Mouse (Mus musculus): Measurements from ENCODE around the gene Cdc42ep1.
"Not testable (repeated sequence)": the region's sequence is repeated elsewhere in the genome, so short reads cannot be mapped to it uniquely, and the experiment has no call there.

The Cdc42ep1 gene

DNA sequence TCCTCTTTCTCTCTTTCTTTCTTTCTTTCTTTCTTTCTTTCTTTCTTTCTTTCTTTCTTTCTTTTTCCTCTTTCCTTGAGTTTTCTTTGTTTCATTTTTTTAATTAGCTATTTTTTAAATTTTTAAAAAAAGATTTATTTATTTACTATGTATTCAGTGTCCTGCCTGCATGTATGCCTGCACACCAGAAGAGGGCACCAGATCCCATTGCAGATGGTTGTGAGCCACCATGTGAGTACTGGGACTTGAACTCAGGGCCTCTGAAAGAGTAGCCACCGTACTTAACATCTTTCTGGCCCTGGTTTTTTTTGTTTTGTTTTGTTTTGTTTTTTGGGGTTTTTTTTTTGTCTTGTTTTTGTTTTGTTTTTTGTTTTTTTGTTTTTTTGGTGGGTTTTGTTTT lies 12.8 kb upstream of the Cdc42ep1 start:
- DNase-seq (ENCODE audit: low spot score in 2 of 2) = no peak

DNA sequence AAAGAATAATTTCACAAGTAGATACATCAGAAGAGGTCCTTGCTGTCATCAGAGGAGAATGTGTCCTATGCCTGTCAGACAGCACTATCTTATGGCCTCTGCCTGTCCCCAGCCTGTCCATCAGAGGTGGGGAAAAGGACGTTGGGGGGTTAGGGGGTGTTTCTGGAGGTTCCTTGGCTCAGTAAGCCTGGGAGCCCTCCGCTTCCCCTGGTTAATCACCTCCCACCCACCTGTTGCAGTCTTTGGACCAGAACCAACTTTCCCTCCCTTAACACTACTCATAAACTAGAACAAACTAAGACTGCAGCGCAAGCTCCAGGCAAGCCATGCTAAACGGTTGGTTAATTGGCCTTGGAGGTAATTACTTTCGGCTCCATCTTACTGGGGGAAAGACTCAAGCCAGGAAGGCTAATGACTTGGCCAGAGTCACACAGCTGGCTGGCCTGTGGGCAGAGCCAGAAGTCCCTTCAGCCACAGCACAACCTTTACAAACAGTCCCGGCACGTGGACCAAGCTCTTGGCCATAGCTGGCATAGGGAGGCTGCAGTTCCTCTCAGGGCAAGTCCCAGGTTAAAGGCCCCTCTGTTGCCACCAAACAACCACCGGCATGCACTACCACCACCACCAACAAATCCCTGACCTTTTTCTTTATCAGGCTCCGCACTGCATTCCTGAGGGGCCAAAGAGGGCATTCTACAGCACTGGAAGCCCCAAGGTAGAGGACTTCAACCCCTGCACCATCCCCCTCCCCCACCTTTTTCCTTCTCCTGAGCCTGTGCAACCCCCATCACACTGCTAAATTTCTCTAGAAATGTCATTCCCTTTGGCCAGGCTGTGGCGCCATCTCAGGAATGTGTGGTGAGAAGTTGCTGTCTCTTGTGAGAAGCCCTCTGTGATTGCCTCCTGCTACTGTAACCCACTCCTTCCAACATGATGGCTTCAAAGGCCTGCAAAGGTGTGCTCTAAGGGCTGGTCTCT lies 11.4 kb upstream of the Cdc42ep1 start:
- no peak for DNase-seq (ENCODE audit: low spot score in 2 of 2)

DNA sequence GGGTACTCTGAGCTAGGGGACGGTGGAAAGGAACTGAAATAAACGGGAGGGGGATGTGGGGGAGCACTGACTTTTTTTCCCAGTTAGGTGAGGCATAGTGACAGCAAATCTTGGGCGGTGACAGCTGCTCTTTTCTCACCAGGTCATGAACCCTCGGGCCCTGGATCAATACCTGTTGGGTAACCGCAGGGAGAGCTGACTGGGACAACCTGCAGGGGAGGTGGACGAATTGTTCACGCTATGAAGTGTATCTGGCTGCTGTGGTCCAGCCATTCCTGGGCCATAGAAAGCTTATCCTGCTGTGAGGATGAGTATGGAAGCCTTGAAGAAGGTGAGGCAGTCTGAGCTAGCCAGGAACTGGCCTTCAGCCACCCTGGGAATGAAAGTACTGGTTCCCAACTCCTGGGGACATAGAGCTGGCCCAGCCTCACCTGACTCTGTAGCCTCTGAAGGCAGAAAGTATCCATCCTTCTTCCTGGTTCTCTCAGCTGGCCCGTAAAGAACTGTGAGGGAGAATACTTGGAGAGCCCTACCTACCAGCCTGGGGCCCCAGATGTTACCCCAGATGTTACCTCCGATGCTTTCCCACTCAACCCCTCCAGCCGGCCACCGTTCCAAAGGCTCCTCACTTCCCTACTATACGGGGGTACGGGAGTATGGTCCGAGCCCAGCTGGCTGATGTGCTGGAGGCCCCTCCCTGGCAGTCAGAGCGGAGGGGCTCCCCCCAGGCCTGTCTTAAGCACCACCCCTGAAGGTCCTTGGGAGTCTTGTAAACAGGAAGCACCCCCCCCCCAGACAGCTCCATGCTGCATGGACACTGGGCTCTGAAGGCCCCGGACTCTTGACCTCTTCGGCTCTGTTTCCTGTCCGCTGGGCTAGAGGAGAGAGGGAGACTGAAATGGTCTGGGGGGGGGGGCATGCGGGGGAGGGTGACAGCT lies 10.4 kb upstream of the Cdc42ep1 start:
- no peak for DNase-seq (ENCODE audit: low spot score in 2 of 2)

DNA sequence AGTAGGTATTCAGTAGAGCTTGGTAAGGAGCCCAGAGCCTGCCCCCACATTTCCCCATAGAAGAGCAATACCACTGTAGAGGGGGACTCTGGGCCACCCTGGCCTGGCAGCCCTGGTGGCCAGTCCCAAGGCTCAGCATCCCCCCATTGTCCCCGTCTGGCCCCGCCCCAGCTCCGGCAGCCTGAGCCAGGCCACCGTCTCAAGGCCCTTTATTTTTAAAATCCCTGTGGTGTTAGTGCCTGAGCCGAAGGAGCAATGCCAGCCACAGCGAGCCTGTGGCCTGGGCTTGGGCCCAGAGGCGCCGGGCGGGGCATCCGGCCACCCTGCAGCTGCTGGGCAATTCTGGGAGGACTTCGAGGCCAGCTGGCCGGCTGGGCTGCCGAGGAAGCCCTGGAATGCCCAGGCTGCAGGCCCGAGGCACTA lies 9.7 kb upstream of the Cdc42ep1 start:
- peak in 1 of 2 experiments; percentile 50 for DNase-seq (ENCODE audit: low spot score in 2 of 2)

DNA sequence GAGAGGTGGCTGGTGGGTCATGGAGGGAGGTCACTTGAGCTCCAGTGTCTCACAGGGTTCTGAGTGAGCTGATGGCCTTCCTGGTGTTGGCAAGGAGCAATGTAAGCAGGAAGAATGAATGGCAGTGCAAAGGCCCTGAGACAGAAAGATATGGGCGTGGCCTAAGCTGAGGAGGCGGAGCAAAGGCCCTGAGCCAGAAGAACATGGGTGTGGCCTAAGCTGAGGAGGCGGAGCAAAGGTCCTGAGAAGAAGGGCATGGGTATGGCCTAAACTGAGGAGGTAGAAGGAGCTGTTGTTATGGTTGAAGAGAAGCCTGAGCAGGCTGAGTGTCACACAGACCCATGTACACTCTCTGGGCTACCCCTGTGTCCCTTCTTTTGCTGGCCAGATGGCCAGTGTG lies 8.8 kb upstream of the Cdc42ep1 start:
- DNase-seq (ENCODE audit: low spot score in 2 of 2) = no peak

DNA sequence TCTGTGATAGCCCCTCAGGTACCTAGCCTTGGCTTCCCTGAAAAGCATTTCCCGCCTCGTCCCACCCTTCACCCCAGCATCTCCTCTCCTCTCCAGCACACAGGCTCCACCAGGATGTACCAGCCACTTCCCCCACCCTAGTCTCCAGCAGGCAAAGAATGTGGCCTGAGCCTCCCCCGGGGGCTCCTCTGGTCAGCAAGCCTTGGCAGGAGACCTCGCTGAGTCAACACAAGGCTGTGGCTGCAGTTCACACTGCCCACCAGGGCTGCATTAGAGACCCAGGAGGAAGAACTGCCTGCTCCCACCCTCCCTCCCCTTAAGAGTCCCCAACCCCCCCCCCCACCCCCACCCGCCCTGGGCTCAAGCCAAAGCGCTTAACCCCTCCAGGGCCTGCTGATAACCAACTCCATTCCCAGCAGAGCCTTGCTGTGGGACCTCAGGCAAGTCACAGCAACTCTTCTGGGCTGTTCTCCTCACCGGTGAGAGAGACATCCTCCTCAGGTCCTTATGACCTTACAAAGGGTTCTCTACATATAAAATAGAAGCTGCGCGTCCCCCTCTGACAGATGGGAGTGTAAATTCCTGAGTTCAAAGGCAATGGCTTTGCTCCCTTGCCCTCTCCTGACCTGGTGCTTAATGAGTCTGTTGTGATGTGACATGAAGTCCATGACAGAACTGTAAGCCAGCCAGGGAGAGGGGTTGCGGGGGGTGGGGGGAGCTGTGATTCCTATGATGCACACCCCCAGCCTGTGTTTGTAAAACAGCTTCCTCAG lies 8.0 kb upstream of the Cdc42ep1 start:
- DNase-seq (ENCODE audit: low spot score in 2 of 2) = no peak

DNA sequence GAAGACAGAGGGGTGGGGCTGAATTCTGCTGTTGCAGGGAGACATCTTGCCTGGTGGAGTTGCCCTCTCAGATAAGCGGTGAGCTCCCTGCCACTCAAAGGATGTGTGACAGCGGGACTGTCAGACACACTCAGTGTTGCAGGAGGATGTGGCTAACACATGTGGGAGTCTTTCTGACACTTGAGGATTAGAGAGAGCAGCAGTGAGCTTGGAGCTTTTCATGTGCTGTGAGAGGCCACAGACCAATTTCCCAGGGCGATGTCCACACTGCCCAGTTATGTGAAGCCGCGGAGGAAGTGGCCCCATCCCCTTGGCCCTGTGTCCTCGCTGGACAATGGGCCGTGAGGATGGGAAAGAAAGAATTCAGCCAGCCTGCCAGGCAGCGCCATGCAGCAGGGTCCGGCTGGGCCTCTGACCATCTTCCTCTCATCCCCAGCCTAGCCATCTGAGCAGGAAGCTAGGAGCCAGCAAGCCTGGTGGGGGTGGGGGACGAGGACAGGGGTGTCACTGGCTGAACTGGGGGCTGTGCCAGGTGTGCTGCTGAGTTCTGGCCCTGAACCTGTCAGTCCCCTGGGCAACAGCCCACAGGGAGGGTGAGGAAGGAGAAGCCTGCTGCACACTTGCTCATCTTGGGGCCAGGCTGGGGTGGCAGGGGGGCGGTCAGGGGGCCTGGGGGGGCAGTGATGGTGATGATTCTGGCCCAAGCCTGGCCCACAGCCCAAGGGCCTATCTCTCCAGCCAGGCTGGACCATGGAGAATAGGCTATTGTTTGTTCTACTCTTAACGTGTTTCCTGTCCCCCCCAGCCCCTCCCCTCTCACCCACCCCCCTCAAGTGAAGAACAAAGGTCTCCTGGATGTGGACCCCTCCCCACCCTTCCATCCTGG lies 7.0 kb upstream of the Cdc42ep1 start:
- DNase-seq (ENCODE audit: low spot score in 2 of 2) = no peak

DNA sequence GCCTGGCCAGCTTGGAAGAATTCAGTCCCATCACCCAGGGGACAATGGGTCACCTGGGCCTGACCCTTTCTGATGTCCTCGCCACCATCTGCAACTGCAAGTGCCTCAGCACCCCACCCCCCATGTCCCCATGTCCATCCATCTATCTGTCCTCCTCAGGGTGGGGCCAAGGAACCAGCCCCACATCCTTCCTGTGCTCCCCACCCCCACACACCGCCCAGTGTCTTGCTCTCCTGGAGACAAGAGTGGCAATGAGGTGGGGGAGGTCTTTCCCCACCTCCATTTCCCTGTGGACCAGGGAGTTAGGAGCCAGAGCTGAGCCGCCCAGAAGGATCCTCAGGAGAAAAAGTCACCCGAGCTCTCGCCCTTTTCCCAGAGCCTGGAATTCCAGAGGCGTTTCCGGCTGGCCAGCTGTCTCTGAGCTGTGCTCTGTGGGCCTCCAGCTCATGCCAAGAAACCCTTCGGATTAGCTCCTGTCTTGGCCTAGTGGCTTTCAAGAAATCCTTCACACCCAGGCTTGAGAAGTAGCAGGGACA lies 6.3 kb upstream of the Cdc42ep1 start:
- DNase-seq (ENCODE audit: low spot score in 2 of 2) = no peak

DNA sequence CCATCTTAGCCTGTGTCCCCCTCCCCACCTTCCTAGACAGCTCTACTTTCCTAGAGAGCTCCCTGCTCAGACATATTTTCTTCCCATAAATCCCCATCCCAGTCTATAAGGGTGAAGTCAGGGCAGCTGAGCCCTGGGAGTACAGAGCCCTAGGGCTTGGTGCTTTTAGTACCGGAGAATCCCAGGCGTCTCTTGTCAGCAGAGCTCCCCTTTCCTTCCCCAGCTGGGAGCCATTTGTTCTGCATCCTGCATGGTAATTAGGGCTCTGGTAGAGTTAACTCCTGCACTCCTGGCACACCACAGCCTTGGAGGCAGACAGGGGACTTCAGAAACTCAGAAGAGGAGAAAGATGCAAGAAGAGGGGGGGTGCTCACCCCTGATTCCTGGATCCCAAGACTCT lies 2.7 kb upstream of the Cdc42ep1 start:
- DNase-seq (ENCODE audit: low spot score in 2 of 2) = no peak

DNA sequence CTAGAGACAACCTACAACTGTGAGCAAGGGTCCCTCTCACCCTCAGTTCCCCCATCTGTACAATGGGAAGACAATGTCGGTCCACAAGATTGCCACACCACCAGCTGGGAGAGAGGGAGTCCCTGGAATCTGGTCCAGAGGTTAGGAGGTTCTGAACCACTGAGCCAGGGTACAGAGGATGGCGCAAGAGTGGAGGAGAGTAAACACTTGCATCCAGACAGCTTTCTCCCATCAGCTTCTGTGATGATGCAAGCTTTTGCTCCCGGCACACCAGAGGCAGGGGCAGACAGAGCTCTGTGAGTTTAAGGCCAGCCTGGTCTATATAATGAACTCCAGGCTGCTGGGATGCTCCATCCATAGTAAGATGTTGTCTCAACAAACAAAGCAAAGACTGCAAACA lies 2.2 kb upstream of the Cdc42ep1 start:
- no peak for DNase-seq (ENCODE audit: low spot score in 2 of 2)

DNA sequence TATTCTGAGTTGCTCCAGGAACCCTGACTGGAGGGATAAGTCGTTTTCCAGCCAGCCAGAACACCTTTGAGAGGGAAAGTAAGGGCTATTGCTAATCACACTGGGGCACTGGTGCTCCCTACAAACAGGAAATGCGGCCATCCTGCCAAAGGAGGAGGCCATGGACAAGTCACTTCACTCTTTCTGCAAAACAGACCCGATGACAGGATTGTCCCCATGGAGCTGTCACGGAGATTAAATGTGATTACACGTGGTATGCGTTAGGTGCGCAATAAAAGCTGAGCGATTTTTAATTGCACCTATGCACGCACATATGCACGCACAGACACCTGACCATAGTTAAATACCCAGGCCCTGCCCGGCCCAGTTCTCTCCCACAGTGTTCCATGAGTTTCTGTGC lies 1.7 kb upstream of the Cdc42ep1 start:
- no peak for DNase-seq (ENCODE audit: low spot score in 2 of 2)

DNA sequence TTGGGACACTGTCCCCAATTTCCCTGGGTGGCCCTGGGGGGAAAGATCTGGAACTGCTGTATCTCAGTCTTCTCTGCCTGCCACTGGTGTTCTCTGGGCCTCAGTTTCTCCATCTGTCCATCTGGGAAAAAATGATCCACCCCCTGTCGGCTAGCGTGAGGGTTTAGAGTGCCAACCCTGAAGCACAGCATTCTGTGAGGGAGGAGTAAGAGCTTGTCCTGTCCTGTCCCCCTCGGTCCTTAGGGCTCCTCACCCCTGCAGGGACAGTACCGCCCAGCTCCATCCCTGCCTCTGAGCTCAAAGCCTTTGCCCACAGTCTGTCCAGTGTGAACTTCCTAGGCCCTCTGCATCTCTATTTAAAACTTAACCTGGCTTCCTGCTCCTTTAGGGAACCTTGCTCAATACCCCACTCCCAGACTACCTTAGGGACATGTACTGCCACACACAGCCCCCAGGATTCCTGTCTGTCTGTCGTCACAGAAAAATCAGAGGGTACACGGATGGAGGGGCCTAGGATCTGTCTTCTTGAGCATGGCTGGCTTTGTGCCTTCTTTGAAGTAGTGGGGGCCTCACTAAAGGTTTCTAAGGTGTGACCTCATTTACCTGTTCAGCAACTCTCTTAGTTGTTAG lies 1.1 kb upstream of the Cdc42ep1 start:
- DNase-seq (ENCODE audit: low spot score in 2 of 2) = no peak

DNA sequence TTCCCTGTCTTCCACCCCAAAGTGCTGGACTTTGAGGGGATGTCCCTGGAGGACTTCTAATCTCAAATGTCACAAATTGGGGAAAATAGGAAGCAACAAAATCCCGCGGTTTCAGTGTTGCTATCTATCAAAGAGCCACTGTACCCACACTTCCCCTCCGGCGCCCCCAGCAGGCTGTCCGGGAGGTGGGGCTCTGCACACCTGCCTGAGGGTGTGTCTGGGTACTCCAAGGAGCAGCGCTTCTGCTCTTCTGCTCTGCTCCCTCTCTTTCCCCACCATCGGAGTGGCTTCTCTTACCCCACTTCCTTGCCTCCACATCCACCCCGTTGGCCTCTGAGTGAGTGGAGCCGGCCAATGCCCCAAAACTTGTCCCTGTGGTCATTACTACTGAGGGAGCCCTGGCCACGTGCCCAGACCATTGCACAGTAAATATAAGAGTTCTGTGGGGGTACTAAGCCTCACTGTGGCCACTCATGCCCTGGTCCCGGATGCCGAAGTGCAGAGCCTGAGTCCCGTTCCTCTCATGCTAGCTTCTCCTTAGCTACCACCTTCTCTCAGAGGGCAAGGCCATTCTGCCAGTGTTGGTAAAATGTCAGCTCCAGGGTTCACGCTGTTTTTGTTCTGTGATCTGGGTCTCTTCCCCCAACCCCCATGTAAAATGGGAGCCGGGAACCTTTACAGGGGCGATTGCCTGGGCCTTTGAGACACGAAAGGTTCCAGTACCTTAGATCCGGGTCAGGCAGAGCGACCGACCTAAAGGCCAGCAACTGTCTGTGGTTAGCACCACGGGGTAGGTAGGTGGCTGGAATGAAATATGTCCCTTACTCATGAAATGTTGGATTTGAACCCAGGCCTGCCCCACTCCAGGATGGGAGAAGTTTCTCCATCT lies 1.4 kb downstream of the Cdc42ep1 start:
- DNase-seq (ENCODE audit: low spot score in 2 of 2) = no peak

DNA sequence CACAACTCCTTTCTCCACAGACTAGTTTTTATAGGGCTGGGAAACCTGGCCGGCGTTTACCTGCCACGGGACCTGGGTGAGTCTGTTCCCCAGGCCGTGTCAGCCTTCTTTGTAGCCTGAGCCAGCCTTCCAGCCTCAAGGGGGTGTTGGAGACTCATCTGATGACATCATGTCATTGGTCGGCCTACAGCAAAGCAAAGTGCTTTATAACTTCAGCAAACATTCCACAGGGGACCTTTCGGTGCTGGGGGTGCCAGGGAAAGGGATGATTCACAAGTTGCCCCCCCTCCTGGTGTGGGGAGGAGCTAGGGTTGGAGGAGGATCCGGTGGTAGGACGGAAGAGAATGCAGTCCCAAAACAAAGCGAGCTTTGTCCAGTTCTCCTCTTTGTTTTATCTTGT lies 2.4 kb downstream of the Cdc42ep1 start:
- no peak for DNase-seq (ENCODE audit: low spot score in 2 of 2)

DNA sequence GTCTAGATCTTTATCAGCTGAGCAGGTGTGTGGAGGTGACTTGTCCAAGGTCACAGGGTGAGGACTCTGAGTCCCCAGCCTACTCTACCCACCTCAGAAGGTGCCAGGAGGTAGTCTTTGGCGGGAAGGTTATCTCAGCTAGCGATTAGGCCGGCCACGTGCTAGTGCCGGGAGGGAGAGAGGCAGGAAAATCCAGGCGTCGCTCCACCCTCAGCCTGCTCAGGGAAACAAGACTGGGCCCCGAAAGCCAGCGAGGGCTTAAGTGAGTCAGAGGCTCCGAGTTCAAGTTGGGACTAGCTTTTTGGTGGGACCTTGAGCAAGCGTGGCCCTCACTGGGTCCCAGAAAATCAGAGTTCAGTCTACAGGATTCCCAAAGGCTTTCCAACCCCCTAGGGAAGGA lies 2.9 kb downstream of the Cdc42ep1 start:
- no peak for DNase-seq (ENCODE audit: low spot score in 2 of 2)

DNA sequence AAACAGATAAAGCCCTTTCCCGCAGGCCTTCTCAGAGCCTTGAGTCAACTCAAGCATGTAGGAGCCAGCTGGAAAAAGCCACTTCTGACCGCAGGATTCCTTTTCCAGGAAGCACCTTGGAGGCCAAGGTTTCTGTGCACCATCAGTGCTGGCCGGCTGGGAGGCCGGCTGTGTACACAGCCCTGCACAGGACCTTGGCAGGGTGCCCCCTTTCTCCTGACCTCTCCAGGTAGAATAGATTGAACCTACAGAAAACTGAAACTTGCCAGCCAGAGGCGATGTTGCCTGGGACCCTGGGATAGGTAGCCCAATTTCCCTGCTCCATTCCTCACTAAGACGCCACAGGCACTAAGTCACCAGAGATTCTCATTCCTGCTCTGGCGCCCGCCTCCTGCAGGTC lies 3.4 kb downstream of the Cdc42ep1 start:
- no peak for DNase-seq (ENCODE audit: low spot score in 2 of 2)

DNA sequence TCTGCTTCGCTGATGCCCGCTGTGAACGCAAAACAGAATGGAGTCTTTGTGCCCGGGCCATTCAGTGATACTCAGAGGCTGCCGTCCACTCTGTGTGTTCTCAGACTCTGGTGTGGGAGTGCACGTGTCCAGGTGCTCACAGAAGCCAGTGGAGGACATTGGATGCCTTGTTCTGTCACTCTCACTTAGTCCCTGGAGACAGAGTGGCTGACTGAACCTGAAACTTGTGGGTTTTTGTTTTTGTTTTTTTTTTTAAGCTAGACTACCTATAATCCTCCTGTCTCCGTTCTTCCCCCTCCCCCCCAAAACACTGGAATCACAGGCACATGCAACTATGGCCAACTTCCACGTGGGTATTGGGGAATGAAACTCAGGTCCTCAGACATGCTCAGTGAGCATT lies 3.9 kb downstream of the Cdc42ep1 start:
- DNase-seq (ENCODE audit: low spot score in 2 of 2) = no peak

DNA sequence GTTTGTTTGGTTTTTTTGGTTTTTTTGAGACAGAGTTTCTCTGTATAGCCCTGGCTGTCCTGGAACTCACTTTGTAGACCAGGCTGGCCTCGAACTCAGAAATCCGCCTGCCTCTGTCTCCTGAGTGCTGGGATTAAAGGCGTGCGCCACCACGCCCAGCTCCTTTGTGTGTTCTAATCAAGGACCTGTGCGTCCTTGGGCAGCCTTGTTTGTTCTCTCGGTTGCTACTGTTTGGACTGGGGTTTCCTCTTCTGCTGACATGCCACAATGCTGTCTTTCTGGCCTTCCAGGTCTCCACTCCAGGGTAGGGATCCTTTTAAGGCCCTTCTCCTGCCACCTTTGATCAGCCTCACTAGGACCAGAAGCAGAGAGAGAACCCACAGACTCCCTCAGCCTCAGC lies 4.4 kb downstream of the Cdc42ep1 start:
- not testable (repeated sequence) for DNase-seq (ENCODE audit: low spot score in 2 of 2)

DNA sequence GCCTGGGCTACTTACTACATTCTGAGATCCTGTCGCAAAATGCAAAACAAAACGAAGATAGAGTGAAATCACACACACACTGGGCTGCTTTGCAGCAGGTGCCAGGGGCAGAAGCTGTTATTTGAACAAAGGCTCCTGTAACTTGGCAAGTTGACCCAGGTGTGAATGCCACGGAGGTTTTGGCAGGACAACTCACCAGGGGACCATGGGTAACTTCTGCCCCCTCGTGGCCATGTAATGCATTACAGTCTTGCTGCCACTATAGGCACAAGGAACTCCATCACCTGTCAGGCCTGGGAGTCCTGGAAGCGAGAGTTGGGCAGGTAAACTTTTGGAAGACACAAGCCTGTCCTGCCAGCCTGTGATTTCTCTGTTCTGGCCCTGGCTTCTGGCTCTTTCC lies 6.0 kb downstream of the Cdc42ep1 start:
- peak; percentile 78 to 79 for DNase-seq (ENCODE audit: low spot score in 2 of 2)

All from frontal cortex, postnatal 25 days (tissue).